Mouse (Mus musculus) liver, adult 2 months (tissue): ENCODE measurements at regions not wholly inside any gene's neighbourhood (a gene's known extent, or its start where the extent isn't known, plus 50 kb on each side); places are given as distances from the start of the nearest gene placed in this dataset.

Experiments used
- DNase-seq: peaks from one replicate; pipeline ENCODE4 v3.0.0-alpha.2; 2011; ENCODE audit warnings: low read depth, low spot score; ENCODE audit errors: extremely low read depth
- H3K27ac ChIP-seq: fragments of 200-500 bp; replicated peaks from 2 replicates; pipeline ENCODE4 v1.5.1; 2012; ENCODE audit warnings: low read depth, mild to moderate bottlenecking, control low read depth, inconsistent platforms, low read length; ENCODE audit not compliant: insufficient read depth
- H3K27me3 ChIP-seq: fragments of 200-500 bp; 2 replicates; pipeline ENCODE4 v1.6.1; 2012; ENCODE audit warnings: mild to moderate bottlenecking, moderate library complexity, low read length, inconsistent platforms; ENCODE audit not compliant: control insufficient read depth, insufficient read depth
- H3K36me3 ChIP-seq: fragments of 200-500 bp; 2 replicates; pipeline ENCODE4 v1.6.1; 2012; ENCODE audit warnings: low read length, inconsistent platforms; ENCODE audit not compliant: control insufficient read depth, insufficient read depth
- H3K4me1 ChIP-seq: fragments of 200-500 bp; 2 replicates; pipeline ENCODE4 v1.6.1; 2011; ENCODE audit warnings: low read length; ENCODE audit not compliant: control insufficient read depth, insufficient read depth
- H3K4me3 ChIP-seq: fragments of 200-500 bp; 2 replicates; pipeline ENCODE4 v1.5.1; 2011; ENCODE audit warnings: low read depth, mild to moderate bottlenecking, control low read depth, low read length, moderate library complexity; ENCODE audit not compliant: insufficient read depth
- H3K79me2 ChIP-seq: fragments of 200-500 bp; 2 replicates; pipeline ENCODE4 v1.6.1; 2012; ENCODE audit warnings: inconsistent platforms, mild to moderate bottlenecking, low read length, moderate library complexity; ENCODE audit not compliant: control insufficient read depth, insufficient read depth
- H3K9ac ChIP-seq: fragments of 200-500 bp; 2 replicates; pipeline ENCODE4 v1.6.1; 2012; ENCODE audit warnings: low read depth, mild to moderate bottlenecking, control low read depth, inconsistent platforms, low read length
- CTCF ChIP-seq: fragments of 200-500 bp; IDR thresholded peaks from 2 replicates; pipeline ENCODE4 v1.5.1; 2011; ENCODE audit warnings: low read depth, low read length, control low read depth
- POLR2A ChIP-seq: fragments of 200-500 bp; IDR thresholded peaks from 2 replicates; pipeline ENCODE4 v1.6.1; 2011; ENCODE audit warnings: low read length, control low read depth; ENCODE audit not compliant: insufficient read depth; ENCODE audit errors: extremely low read depth
- WGBS: fragments of 180-500 bp; shearing (Covaris S2); methylation state at CpG from one replicate; pipeline ENCODE4 v1.1.7; 2018; 5-methylcytosine and 5-hydroxymethylcytosine counted together

GRCm38 (mm10) chr1:181295651-181296050 lies 56.8 kb upstream of the Cnih3 start:
- Histone ChIP-seq H3K79me2 (no peaks in the 10 kb centered on the region), H3K4me3 (no peak overlapping the region), H3K4me1 (no peaks in the 10 kb centered on the region), H3K27me3 (no peaks in the 10 kb centered on the region), H3K36me3 (no peaks in the 10 kb centered on the region), H3K27ac (no peak overlapping the region), H3K9ac (no peak overlapping the region)
- WGBS = 84% methylated on average over 4 of the region's 4 CpGs
- no peak for TF ChIP-seq POLR2A
- no peak for TF ChIP-seq CTCF
- no peak for DNase-seq

GRCm38 (mm10) chr1:181298063-181298462 lies 54.4 kb upstream of the Cnih3 start:
- no peaks in the 10 kb centered on the region for H3K79me2 ChIP-seq
- H3K36me3 ChIP-seq = no peaks in the 10 kb centered on the region
- peaks cover 2% of the 10 kb centered on the region; the same call in 1 of the 2 replicates for H3K27me3 ChIP-seq
- no peak overlapping the region for H3K4me3 ChIP-seq
- no peak for DNase-seq
- no peaks in the 10 kb centered on the region for H3K4me1 ChIP-seq
- TF ChIP-seq POLR2A (no peak), CTCF (no peak)
- 82% methylated on average over 5 of the region's 5 CpGs for WGBS
- no peak overlapping the region for H3K9ac ChIP-seq
- no peak overlapping the region for H3K27ac ChIP-seq

- Histone ChIP-seq H3K36me3 (no peaks in the 10 kb centered on the region), H3K79me2 (no peaks in the 10 kb centered on the region), H3K4me3 (no peak overlapping the region), H3K27me3 (peaks cover 3% of the 10 kb centered on the region; the same call in 1 of the 2 replicates), H3K27ac (no peak overlapping the region), H3K9ac (no peak overlapping the region), H3K4me1 (no peaks in the 10 kb centered on the region)
- TF ChIP-seq POLR2A (no peak), CTCF (no peak)
- DNase-seq = no peak
- 86% methylated on average over 14 of the region's 14 CpGs for WGBS
Observed at GRCm38 (mm10) chr1:181299075-181299665, 53.3 kb upstream of the Cnih3 start.

- Histone ChIP-seq H3K4me1 (no peaks in the 10 kb centered on the region), H3K27me3 (peaks cover 3% of the 10 kb centered on the region; the same call in 1 of the 2 replicates), H3K4me3 (no peak overlapping the region), H3K79me2 (no peaks in the 10 kb centered on the region), H3K9ac (no peak overlapping the region), H3K36me3 (no peaks in the 10 kb centered on the region), H3K27ac (no peak overlapping the region)
- DNase-seq = no peak
- 77% methylated on average over 6 of the region's 6 CpGs for WGBS
- TF ChIP-seq POLR2A = no peak
- no peak for TF ChIP-seq CTCF
Observed at GRCm38 (mm10) chr1:181299826-181300225, 52.6 kb upstream of the Cnih3 start.

- peaks cover 3% of the 10 kb centered on the region; the same call in 1 of the 2 replicates for H3K27me3 ChIP-seq
- WGBS = 96% methylated on average over 17 of the region's 17 CpGs
Observed at GRCm38 (mm10) chr1:181302151-181302550, 50.3 kb upstream of the Cnih3 start.

More at GRCm38 (mm10) chr1:181302151-181302550, 50.3 kb upstream of the Cnih3 start:
- Histone ChIP-seq H3K27ac (no peak overlapping the region), H3K9ac (no peak overlapping the region), H3K79me2 (no peaks in the 10 kb centered on the region), H3K36me3 (no peaks in the 10 kb centered on the region), H3K4me1 (no peaks in the 10 kb centered on the region), H3K4me3 (no peak overlapping the region)
- no peak for DNase-seq
- TF ChIP-seq POLR2A (no peak), CTCF (no peak)
